ENCODE assay signal across 8 mouse cellular contexts in genomic region chr10:94609309-94609777, GRCm38 (mm10).
A peak's percentile ranks its signal among the peaks of the same experiment; 100 is the strongest.
DNase-seq lines count a peak whose midpoint lies in the region; ATAC-seq lines count a peak whose summit lies in the region.

No protein-coding gene starts in this region.

- no peaks in the 10 kb centered on the region for H3K27me3 ChIP-seq in embryonic facial prominence, embryonic 14.5 days (replicated peaks; ENCODE audit: control insufficient read depth, insufficient read depth, low read length)
- H3K27me3 ChIP-seq in heart, embryonic 10.5 days (ENCODE audit: insufficient read depth, poor library complexity, severe bottlenecking): no peaks in the 10 kb centered on the region
- no peaks in the 10 kb centered on the region for H3K27me3 ChIP-seq in limb, embryonic 13.5 days
- H3K27me3 ChIP-seq in midbrain, embryonic 16.5 days (ENCODE audit: control insufficient read depth, insufficient read depth, low read depth, low read length): no peaks in the 10 kb centered on the region
- H3K27me3 ChIP-seq in stomach, embryonic 14.5 days (ENCODE audit: control insufficient read depth, insufficient read depth, low read length): no peaks in the 10 kb centered on the region

- WGBS in embryonic facial prominence, embryonic 14.5 days: 36% methylated on average over 3 of the region's 5 CpGs
- 51% methylated on average over 5 of the region's 5 CpGs for WGBS in heart, embryonic 10.5 days
- WGBS in limb, embryonic 13.5 days: 56% methylated on average over 5 of the region's 5 CpGs
- 54% methylated on average over 5 of the region's 5 CpGs for WGBS in midbrain, embryonic 16.5 days
- 58% methylated on average over 5 of the region's 5 CpGs for WGBS in stomach, embryonic 14.5 days

- H3K27ac ChIP-seq in embryonic facial prominence, embryonic 14.5 days (replicated peaks; ENCODE audit: low read depth, low read length): no peak overlapping the region
- no peak overlapping the region for H3K27ac ChIP-seq in heart, embryonic 10.5 days
- no peak overlapping the region for H3K27ac ChIP-seq in limb, embryonic 13.5 days
- no peak overlapping the region for H3K27ac ChIP-seq in midbrain, embryonic 16.5 days (ENCODE audit: low read length)
- H3K27ac ChIP-seq in stomach, embryonic 14.5 days (ENCODE audit: low read length): no peak overlapping the region

- H3K9me3 ChIP-seq in embryonic facial prominence, embryonic 14.5 days (ENCODE audit: control insufficient read depth, low read length): no peaks in the 10 kb centered on the region
- no peaks in the 10 kb centered on the region for H3K9me3 ChIP-seq in heart, embryonic 10.5 days
- no peaks in the 10 kb centered on the region for H3K9me3 ChIP-seq in limb, embryonic 13.5 days
- H3K9me3 ChIP-seq in midbrain, embryonic 16.5 days (replicated peaks; ENCODE audit: control insufficient read depth, low read length, poor library complexity, severe bottlenecking): no peaks in the 10 kb centered on the region
- no peaks in the 10 kb centered on the region for H3K9me3 ChIP-seq in stomach, embryonic 14.5 days (ENCODE audit: control insufficient read depth, low read depth, low read length)

- peak; percentile 74; the same call in 1 of the 2 replicates for ATAC-seq in embryonic facial prominence, embryonic 14.5 days (ENCODE audit: low read depth)
- ATAC-seq in limb, embryonic 13.5 days (ENCODE audit: low FRiP score, low read depth): peak; percentile 54; the same call in 1 of the 2 replicates
- ATAC-seq in midbrain, embryonic 16.5 days: peak; percentile 67
- ATAC-seq in stomach, embryonic 14.5 days (ENCODE audit: insufficient number of reproducible peaks, insufficient read depth, low FRiP score, low read depth): peak; percentile 67; the same call in 1 of the 2 replicates

- H3K4me1 ChIP-seq in embryonic facial prominence, embryonic 14.5 days (ENCODE audit: control insufficient read depth, insufficient read depth, low read length): no peaks in the 10 kb centered on the region
- H3K4me1 ChIP-seq in heart, embryonic 10.5 days: peaks cover 6% of the 10 kb centered on the region; the same call in 1 of the 2 replicates
- H3K4me1 ChIP-seq in limb, embryonic 13.5 days: no peaks in the 10 kb centered on the region
- H3K4me1 ChIP-seq in midbrain, embryonic 16.5 days (ENCODE audit: control insufficient read depth, insufficient read depth, low read length): peaks cover 11% of the 10 kb centered on the region
- no peaks in the 10 kb centered on the region for H3K4me1 ChIP-seq in stomach, embryonic 14.5 days (ENCODE audit: control insufficient read depth, insufficient read depth, low read length)

- peak; percentile 66 to 71 for DNase-seq in B cell, adult 2 months
- DNase-seq in adrenal gland, postnatal 25 days: peak; percentile 37
- DNase-seq in embryonic facial prominence, embryonic 14.5 days (ENCODE audit: low spot score): peak; percentile 84
- peak; percentile 86 for DNase-seq in heart, embryonic 10.5 days (ENCODE audit: low spot score)
- peak; percentile 90 for DNase-seq in kidney, adult 9 months

- no peak overlapping the region for H3K9ac ChIP-seq in embryonic facial prominence, embryonic 14.5 days (ENCODE audit: low read depth, low read length)
- no peak overlapping the region for H3K9ac ChIP-seq in limb, embryonic 13.5 days
- H3K9ac ChIP-seq in midbrain, embryonic 16.5 days (ENCODE audit: low read depth, low read length): no peak overlapping the region
- no peak overlapping the region for H3K9ac ChIP-seq in stomach, embryonic 14.5 days (replicated peaks; ENCODE audit: low read depth, low read length)

- no peak overlapping the region for H3K4me2 ChIP-seq in embryonic facial prominence, embryonic 14.5 days (ENCODE audit: low read depth, low read length)
- H3K4me2 ChIP-seq in limb, embryonic 13.5 days (replicated peaks): no peak overlapping the region
- no peak overlapping the region for H3K4me2 ChIP-seq in midbrain, embryonic 16.5 days (ENCODE audit: low read length)
- H3K4me2 ChIP-seq in stomach, embryonic 14.5 days (replicated peaks; ENCODE audit: low read depth, low read length): no peak overlapping the region

- no peaks in the 10 kb centered on the region for H3K36me3 ChIP-seq in embryonic facial prominence, embryonic 14.5 days (ENCODE audit: control insufficient read depth, insufficient read depth, low read length)
- no peaks in the 10 kb centered on the region for H3K36me3 ChIP-seq in heart, embryonic 10.5 days
- no peaks in the 10 kb centered on the region for H3K36me3 ChIP-seq in limb, embryonic 13.5 days
- H3K36me3 ChIP-seq in midbrain, embryonic 16.5 days (ENCODE audit: control insufficient read depth, insufficient read depth, low read length): no peaks in the 10 kb centered on the region
- H3K36me3 ChIP-seq in stomach, embryonic 14.5 days (ENCODE audit: control insufficient read depth, insufficient read depth, low read length): no peaks in the 10 kb centered on the region

- no peak overlapping the region for H3K4me3 ChIP-seq in embryonic facial prominence, embryonic 14.5 days (ENCODE audit: low read depth, low read length)
- H3K4me3 ChIP-seq in heart, embryonic 10.5 days: no peak overlapping the region
- H3K4me3 ChIP-seq in limb, embryonic 13.5 days: no peak overlapping the region
- no peak overlapping the region for H3K4me3 ChIP-seq in midbrain, embryonic 16.5 days (ENCODE audit: low read depth, low read length)
- H3K4me3 ChIP-seq in stomach, embryonic 14.5 days (ENCODE audit: low read depth, low read length): no peak overlapping the region

Comparison
In these comparisons a context has a peak if more than half of its experiments do, and no peak if none do; other contexts are left out.
1. DNase-seq: peak in every context shown above with its lines; median percentile 90 in kidney, adult 9 months; 86 in heart, embryonic 10.5 days; 84 in embryonic facial prominence, embryonic 14.5 days; 68 in B cell, adult 2 months; 37 in adrenal gland, postnatal 25 days.